Mouse (Mus musculus): ENCODE data around the gene Tubg2. TPM values are rescaled to one million over a fixed set of nuclear protein-coding genes. Genes with fewer than 3 reads are reported as not detected.

Tubg2 gene
- polyA plus RNA-seq (2015; fragmentation: Nextera tagmentation; extraction: Ambion mirVana), result 36.2 and 43.0 TPM in 2 replicates

GRCm38 (mm10) chr11:101155728-101156371, at the start of gene Tubg2:
TSS of gene Tubg2 (plus strand) at chr11:101155907.
- peak; percentile 95 for ATAC-seq
- Histone ChIP-seq H3K36me3 (ENCODE audit: control insufficient read depth, insufficient read depth) (no peaks in the 10 kb centered on the region), H3K4me3 (replicated peaks; ENCODE audit: low read length) (peak within 1 kb of the TSS; percentile 56), H3K27me3 (replicated peaks; ENCODE audit: control insufficient read depth, insufficient read depth, low read length) (no peaks in the 10 kb centered on the region), H3K4me2 (ENCODE audit: low read length) (peak within 1 kb of the TSS; percentile 82), H3K9me3 (ENCODE audit: control insufficient read depth, low read length) (no peaks in the 10 kb centered on the region), H3K4me1 (replicated peaks; ENCODE audit: control insufficient read depth, insufficient read depth, low read length) (peaks cover 14% of the 10 kb centered on the region), H3K9ac (replicated peaks; ENCODE audit: low read depth, low read length) (peak within 1 kb of the TSS; percentile 73), H3K27ac (ENCODE audit: low read length) (peak within 1 kb of the TSS; percentile 81)
- WGBS, result 2% methylated on average over 36 of the region's 36 CpGs

GRCm38 (mm10) chr11:101109351-101109750, 46.4 kb upstream of the Tubg2 start:
- no peaks in the 10 kb centered on the region for H3K27me3 ChIP-seq (replicated peaks; ENCODE audit: control insufficient read depth, insufficient read depth, low read length)
- no peak for ATAC-seq
- H3K4me3 ChIP-seq (replicated peaks; ENCODE audit: low read length), result no peak overlapping the region
- H3K27ac ChIP-seq (ENCODE audit: low read length), result no peak overlapping the region
- no peak overlapping the region for H3K9ac ChIP-seq (replicated peaks; ENCODE audit: low read depth, low read length)
- H3K9me3 ChIP-seq (ENCODE audit: control insufficient read depth, low read length), result no peaks in the 10 kb centered on the region
- H3K4me2 ChIP-seq (ENCODE audit: low read length), result no peak overlapping the region
- WGBS, result 59% methylated on average over 4 of the region's 4 CpGs
- no peaks in the 10 kb centered on the region for H3K4me1 ChIP-seq (replicated peaks; ENCODE audit: control insufficient read depth, insufficient read depth, low read length)
- no peaks in the 10 kb centered on the region for H3K36me3 ChIP-seq (ENCODE audit: control insufficient read depth, insufficient read depth)

GRCm38 (mm10) chr11:101110708-101111107, 45.0 kb upstream of the Tubg2 start:
- WGBS, result 76% methylated on average over 5 of the region's 5 CpGs
- no peak overlapping the region for H3K27ac ChIP-seq (ENCODE audit: low read length)
- H3K9ac ChIP-seq (replicated peaks; ENCODE audit: low read depth, low read length), result no peak overlapping the region
- H3K27me3 ChIP-seq (replicated peaks; ENCODE audit: control insufficient read depth, insufficient read depth, low read length), result no peaks in the 10 kb centered on the region
- no peak overlapping the region for H3K4me2 ChIP-seq (ENCODE audit: low read length)
- H3K4me1 ChIP-seq (replicated peaks; ENCODE audit: control insufficient read depth, insufficient read depth, low read length), result peaks cover 6% of the 10 kb centered on the region
- H3K36me3 ChIP-seq (ENCODE audit: control insufficient read depth, insufficient read depth), result no peaks in the 10 kb centered on the region
- H3K9me3 ChIP-seq (ENCODE audit: control insufficient read depth, low read length), result no peaks in the 10 kb centered on the region
- no peak overlapping the region for H3K4me3 ChIP-seq (replicated peaks; ENCODE audit: low read length)
- ATAC-seq, result no peak

- H3K4me2 ChIP-seq (ENCODE audit: low read length), result no peak overlapping the region
- no peak overlapping the region for H3K9ac ChIP-seq (replicated peaks; ENCODE audit: low read depth, low read length)
- no peaks in the 10 kb centered on the region for H3K27me3 ChIP-seq (replicated peaks; ENCODE audit: control insufficient read depth, insufficient read depth, low read length)
- no peaks in the 10 kb centered on the region for H3K9me3 ChIP-seq (ENCODE audit: control insufficient read depth, low read length)
- no peak for ATAC-seq
- no peak overlapping the region for H3K4me3 ChIP-seq (replicated peaks; ENCODE audit: low read length)
- no peaks in the 10 kb centered on the region for H3K36me3 ChIP-seq (ENCODE audit: control insufficient read depth, insufficient read depth)
- H3K27ac ChIP-seq (ENCODE audit: low read length), result no peak overlapping the region
- H3K4me1 ChIP-seq (replicated peaks; ENCODE audit: control insufficient read depth, insufficient read depth, low read length), result peaks cover 11% of the 10 kb centered on the region
- 91% methylated on average over 4 of the region's 4 CpGs for WGBS
Observed at GRCm38 (mm10) chr11:101111178-101111577, 44.5 kb upstream of the Tubg2 start.

GRCm38 (mm10) chr11:101112186-101112585, 43.5 kb upstream of the Tubg2 start:
- no peaks in the 10 kb centered on the region for H3K27me3 ChIP-seq (replicated peaks; ENCODE audit: control insufficient read depth, insufficient read depth, low read length)
- H3K4me2 ChIP-seq (ENCODE audit: low read length), result no peak overlapping the region
- no peaks in the 10 kb centered on the region for H3K9me3 ChIP-seq (ENCODE audit: control insufficient read depth, low read length)
- WGBS, result 87% methylated on average over 3 of the region's 3 CpGs
- no peak for ATAC-seq
- H3K27ac ChIP-seq (ENCODE audit: low read length), result no peak overlapping the region
- H3K36me3 ChIP-seq (ENCODE audit: control insufficient read depth, insufficient read depth), result peaks cover 2% of the 10 kb centered on the region; the same call in 1 of the 2 replicates
- H3K9ac ChIP-seq (replicated peaks; ENCODE audit: low read depth, low read length), result no peak overlapping the region
- H3K4me3 ChIP-seq (replicated peaks; ENCODE audit: low read length), result no peak overlapping the region
- peaks cover 16% of the 10 kb centered on the region for H3K4me1 ChIP-seq (replicated peaks; ENCODE audit: control insufficient read depth, insufficient read depth, low read length)

GRCm38 (mm10) chr11:101115564-101115963, 40.1 kb upstream of the Tubg2 start:
- Histone ChIP-seq H3K9ac (replicated peaks; ENCODE audit: low read depth, low read length) (no peak overlapping the region), H3K4me3 (replicated peaks; ENCODE audit: low read length) (no peak overlapping the region), H3K27ac (ENCODE audit: low read length) (no peak overlapping the region), H3K4me1 (replicated peaks; ENCODE audit: control insufficient read depth, insufficient read depth, low read length) (peaks cover 35% of the 10 kb centered on the region), H3K27me3 (replicated peaks; ENCODE audit: control insufficient read depth, insufficient read depth, low read length) (no peaks in the 10 kb centered on the region), H3K36me3 (ENCODE audit: control insufficient read depth, insufficient read depth) (peaks cover 2% of the 10 kb centered on the region; the same call in 1 of the 2 replicates), H3K4me2 (ENCODE audit: low read length) (no peak overlapping the region), H3K9me3 (ENCODE audit: control insufficient read depth, low read length) (no peaks in the 10 kb centered on the region)
- WGBS, result 12% methylated on average over 2 of the region's 2 CpGs
- no peak for ATAC-seq

GRCm38 (mm10) chr11:101118105-101118504, 37.6 kb upstream of the Tubg2 start:
- no peaks in the 10 kb centered on the region for H3K27me3 ChIP-seq (replicated peaks; ENCODE audit: control insufficient read depth, insufficient read depth, low read length)
- no peak for ATAC-seq
- no peak overlapping the region for H3K27ac ChIP-seq (ENCODE audit: low read length)
- peak overlapping the region; percentile 95 for H3K4me2 ChIP-seq (ENCODE audit: low read length)
- H3K4me1 ChIP-seq (replicated peaks; ENCODE audit: control insufficient read depth, insufficient read depth, low read length), result peaks cover 42% of the 10 kb centered on the region
- 65% methylated on average over 4 of the region's 4 CpGs for WGBS
- H3K36me3 ChIP-seq (ENCODE audit: control insufficient read depth, insufficient read depth), result peaks cover 6% of the 10 kb centered on the region; the same call in 1 of the 2 replicates
- no peak overlapping the region for H3K9ac ChIP-seq (replicated peaks; ENCODE audit: low read depth, low read length)
- no peaks in the 10 kb centered on the region for H3K9me3 ChIP-seq (ENCODE audit: control insufficient read depth, low read length)
- H3K4me3 ChIP-seq (replicated peaks; ENCODE audit: low read length), result no peak overlapping the region; the same call in none of the 2 replicates

- Histone ChIP-seq H3K9ac (replicated peaks; ENCODE audit: low read depth, low read length) (peak overlapping the region; percentile 97), H3K36me3 (ENCODE audit: control insufficient read depth, insufficient read depth) (peaks cover 6% of the 10 kb centered on the region; the same call in 1 of the 2 replicates), H3K9me3 (ENCODE audit: control insufficient read depth, low read length) (no peaks in the 10 kb centered on the region), H3K4me3 (replicated peaks; ENCODE audit: low read length) (peak overlapping the region; percentile 91), H3K27me3 (replicated peaks; ENCODE audit: control insufficient read depth, insufficient read depth, low read length) (no peaks in the 10 kb centered on the region), H3K4me1 (replicated peaks; ENCODE audit: control insufficient read depth, insufficient read depth, low read length) (peaks cover 42% of the 10 kb centered on the region), H3K4me2 (ENCODE audit: low read length) (peak overlapping the region; percentile 95), H3K27ac (ENCODE audit: low read length) (peak overlapping the region; percentile 87)
- under 1% methylated on average over 39 of the region's 39 CpGs for WGBS
- peak; percentile 67 for ATAC-seq
Observed at GRCm38 (mm10) chr11:101119131-101119760, 36.5 kb upstream of the Tubg2 start.

- peak; percentile 98 for ATAC-seq
Observed at GRCm38 (mm10) chr11:101119761-101120544, 35.8 kb upstream of the Tubg2 start, which contains the start of the genes Retreg3 and Tubg1. TSS of gene Retreg3 (minus strand) at chr11:101119893. TSS of gene Tubg1 (plus strand) at chr11:101119938.

More at GRCm38 (mm10) chr11:101119761-101120544, 35.8 kb upstream of the Tubg2 start, which contains the start of the genes Retreg3 and Tubg1:
- WGBS, result under 1% methylated on average over 61 of the region's 61 CpGs
- H3K27ac ChIP-seq (ENCODE audit: low read length), result peak within 1 kb of the TSS; percentile 92
- peak within 1 kb of the TSS; percentile 99 for H3K4me2 ChIP-seq (ENCODE audit: low read length)
- H3K4me1 ChIP-seq (replicated peaks; ENCODE audit: control insufficient read depth, insufficient read depth, low read length), result peaks cover 39% of the 10 kb centered on the region
- peaks cover 6% of the 10 kb centered on the region; the same call in 1 of the 2 replicates for H3K36me3 ChIP-seq (ENCODE audit: control insufficient read depth, insufficient read depth)
- peak within 1 kb of the TSS; percentile 91 for H3K4me3 ChIP-seq (replicated peaks; ENCODE audit: low read length)
- H3K9ac ChIP-seq (replicated peaks; ENCODE audit: low read depth, low read length), result peak within 1 kb of the TSS; percentile 97
- H3K27me3 ChIP-seq (replicated peaks; ENCODE audit: control insufficient read depth, insufficient read depth, low read length), result no peaks in the 10 kb centered on the region
- H3K9me3 ChIP-seq (ENCODE audit: control insufficient read depth, low read length), result no peaks in the 10 kb centered on the region

Data from forebrain, embryonic 16.5 days (tissue).